Mouse (Mus musculus) heart, embryonic 12.5 days (tissue): ENCODE measurements around the gene Ifitm5. TPM values are rescaled to one million over a fixed set of nuclear protein-coding genes. Genes with fewer than 3 reads are reported as not detected.

Experiments used
- polyA plus RNA-seq: library from polyadenylated mRNA; unstranded; fragments of >200 nt; fragmentation: Nextera tagmentation; extraction: Ambion mirVana; gene quantifications from 2 replicates; pipeline ENCODE4 v1.2.1, GENCODE M21; 2016

Ifitm5 gene
- polyA plus RNA-seq, 1 experiment from 2014 or later: 2.0 TPM

Other genes with a start within 250 kb of the Ifitm5 start
- not detected in 2 replicates for gene Cyp2e1, start 186.6 kb downstream of the Ifitm5 start, polyA plus RNA-seq
- gene Syce1, start 162.4 kb downstream of the Ifitm5 start, polyA plus RNA-seq: 0.13 and 0.31 TPM in 2 replicates
- 0.95 and 0.96 TPM in 2 replicates for gene Zfp941, start 128.1 kb downstream of the Ifitm5 start, polyA plus RNA-seq
- 0.55 TPM in 1 of 2 replicates, not detected in the other for gene Urah, start 115.3 kb downstream of the Ifitm5 start, polyA plus RNA-seq
- gene Scgb1c1, start 104.7 kb downstream of the Ifitm5 start, polyA plus RNA-seq: not detected in 2 replicates
- not detected in 2 replicates for gene Odf3, start 102.5 kb downstream of the Ifitm5 start, polyA plus RNA-seq
- not detected in 2 replicates for gene Gm45785, start 94.0 kb downstream of the Ifitm5 start, polyA plus RNA-seq
- 42.7 and 48.0 TPM in 2 replicates for gene Ric8a, start 93.3 kb downstream of the Ifitm5 start, polyA plus RNA-seq
- 27.7 and 29.3 TPM in 2 replicates for gene Bet1l, start 92.7 kb downstream of the Ifitm5 start, polyA plus RNA-seq
- gene Psmd13, start 68.3 kb downstream of the Ifitm5 start, polyA plus RNA-seq: 187 and 188 TPM in 2 replicates
- gene Sirt3, start 68.0 kb downstream of the Ifitm5 start, polyA plus RNA-seq: 40.9 and 41.6 TPM in 2 replicates
- 93.0 and 102 TPM in 2 replicates for gene Cox8b, start 49.8 kb downstream of the Ifitm5 start, polyA plus RNA-seq
- gene Nlrp6, start 29.4 kb downstream of the Ifitm5 start, polyA plus RNA-seq: 0.23 TPM in 1 of 2 replicates, not detected in the other
- gene Pgghg, start 8.9 kb downstream of the Ifitm5 start, polyA plus RNA-seq: 13.7 and 13.9 TPM in 2 replicates
- gene Gm45717, start 5.6 kb upstream of the Ifitm5 start, polyA plus RNA-seq: not detected in 2 replicates
- 442 and 446 TPM in 2 replicates for gene Ifitm2, start 5.7 kb upstream of the Ifitm5 start, polyA plus RNA-seq
- 3.0 and 3.1 TPM in 2 replicates for gene Ifitm1, start 16.9 kb upstream of the Ifitm5 start, polyA plus RNA-seq
- 41.8 and 41.9 TPM in 2 replicates for gene Ifitm3, start 60.5 kb upstream of the Ifitm5 start, polyA plus RNA-seq
- not detected in 2 replicates for gene Ifitm6, start 67.6 kb upstream of the Ifitm5 start, polyA plus RNA-seq
- not detected in 2 replicates for gene Gm17387, start 78.8 kb upstream of the Ifitm5 start, polyA plus RNA-seq
- 2.0 and 2.5 TPM in 2 replicates for gene B4galnt4, start 110.8 kb upstream of the Ifitm5 start, polyA plus RNA-seq
- 0.41 and 0.50 TPM in 2 replicates for gene Pkp3, start 127.9 kb upstream of the Ifitm5 start, polyA plus RNA-seq
- gene Sigirr, start 150.3 kb upstream of the Ifitm5 start, polyA plus RNA-seq: 2.2 and 2.9 TPM in 2 replicates
- 0.09 and 0.30 TPM in 2 replicates for gene Ano9, start 167.5 kb upstream of the Ifitm5 start, polyA plus RNA-seq
- gene Ptdss2, start 172.1 kb upstream of the Ifitm5 start, polyA plus RNA-seq: 58.0 and 65.9 TPM in 2 replicates
- gene Rnh1, start 222.6 kb upstream of the Ifitm5 start, polyA plus RNA-seq: 82.4 and 88.2 TPM in 2 replicates
- gene Hras, start 243.7 kb upstream of the Ifitm5 start, polyA plus RNA-seq: 74.1 and 78.2 TPM in 2 replicates
- 2.5 and 3.5 TPM in 2 replicates for gene Lrrc56, start 243.9 kb upstream of the Ifitm5 start, polyA plus RNA-seq